Mouse (Mus musculus) megakaryocyte, embryonic 14.5 days (primary cell): ENCODE results near the gene Hyal2.

Source experiments
- FLI1 ChIP-seq: IDR thresholded peaks from 2 replicates; pipeline ENCODE4 v1.6.1; 2012; ENCODE audit warnings: low read length, inconsistent platforms, mixed read lengths
- GATA1 ChIP-seq: IDR thresholded peaks from 3 replicates; pipeline ENCODE4 v1.6.1; 2012; ENCODE audit warnings: mixed read lengths, low read length, inconsistent platforms, borderline replicate concordance

- TF ChIP-seq GATA1 (no peak), FLI1 (no peak)
Measured at GRCm38 (mm10) chr9:107615035-107615434, 47.3 kb downstream of the Hyal2 start.
